Mouse (Mus musculus) hindbrain, embryonic 16.5 days (tissue): ENCODE results near the gene Gm10477. TPM values are rescaled to one million over a fixed set of nuclear protein-coding genes. Genes with fewer than 3 reads are reported as not detected.

ENCODE experiments used
- polyA plus RNA-seq: library from polyadenylated mRNA; unstranded; fragments of >200 nt; fragmentation: Nextera tagmentation; extraction: Ambion mirVana; gene quantifications from 2 replicates; pipeline ENCODE4 v1.2.1, GENCODE M21; 2015

Gm10477 gene
- polyA plus RNA-seq, 1 experiment from 2014 or later, result not detected

Other genes with a start within 250 kb of the Gm10477 start
- 5.9 and 6.7 TPM in 2 replicates for gene Zfp449, start 178.3 kb upstream of the Gm10477 start, polyA plus RNA-seq
- 49.2 and 58.7 TPM in 2 replicates for gene Smim10l2a, start 150.2 kb upstream of the Gm10477 start, polyA plus RNA-seq
- 1.3 and 2.0 TPM in 2 replicates for gene Gm2174, start 76.8 kb upstream of the Gm10477 start, polyA plus RNA-seq
- 20.2 and 20.3 TPM in 2 replicates for gene Ints6l, start 69.9 kb upstream of the Gm10477 start, polyA plus RNA-seq
- gene Gm648, start 24.9 kb downstream of the Gm10477 start, polyA plus RNA-seq, result 0.15 TPM in 1 of 2 replicates, not detected in the other
- 52.9 and 57.8 TPM in 2 replicates for gene Mmgt1, start 73.3 kb downstream of the Gm10477 start, polyA plus RNA-seq
- gene Slc9a6, start 85.0 kb downstream of the Gm10477 start, polyA plus RNA-seq, result 75.7 and 79.0 TPM in 2 replicates
- 212 and 226 TPM in 2 replicates for gene Fhl1, start 207.0 kb downstream of the Gm10477 start, polyA plus RNA-seq